Mouse (Mus musculus): ENCODE results near the gene Gm16429. TPM values are rescaled to one million over a fixed set of nuclear protein-coding genes. Genes with fewer than 3 reads are reported as not detected.
"Not testable (repeated sequence)": the region's sequence is repeated elsewhere in the genome, so short reads cannot be mapped to it uniquely, and the experiment has no call there.

Gm16429 gene
- not detected in 2 replicates for total RNA-seq (2017)

GRCm38 (mm10) chr5:93928952-93929351 lies at the start of gene Gm16429:
Gene Gm16429 (minus strand): TSS chr5:93929052.
- ATAC-seq (replicated peaks in 1 of 2; ENCODE audit: insufficient read depth in 1 of 2, low FRiP score in 2 of 2, low TSS enrichment in 1 of 2, low read depth in 1 of 2, poor library complexity in 2 of 2, severe bottlenecking in 2 of 2): not testable (repeated sequence)

Other genes with a start within 250 kb of the Gm16429 start
- not detected in 2 replicates for gene Gm7792, start 85.3 kb downstream of the Gm16429 start, total RNA-seq (2017)
- not detected in 2 replicates for gene BC061212, start 141.5 kb upstream of the Gm16429 start, total RNA-seq (2017)
- not detected in 2 replicates for gene Gm6351, start 147.3 kb upstream of the Gm16429 start, total RNA-seq (2017)

Data from hematopoietic stem cell, adult 5-6 weeks (primary cell).